ENCODE assay signal across 8 mouse cellular contexts in the genomic region with DNA sequence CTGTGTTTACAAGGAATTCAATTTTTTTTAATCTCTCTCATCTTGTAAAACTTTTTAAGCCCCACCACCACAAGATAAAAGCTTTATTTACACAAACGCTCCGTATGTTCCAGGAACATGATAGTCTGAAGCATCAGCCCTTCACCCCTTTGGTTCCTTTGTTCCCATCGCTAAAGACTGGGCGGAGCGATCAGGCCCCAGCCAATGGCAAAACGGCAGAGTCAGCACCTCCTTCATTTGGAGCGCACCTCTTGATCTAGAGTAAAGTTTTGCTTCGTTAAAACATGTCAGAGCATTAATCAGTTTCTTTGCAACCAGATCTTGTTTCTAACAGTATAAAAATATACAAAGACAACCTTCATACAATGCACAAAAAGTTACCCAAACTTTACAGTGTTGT. TPM values are rescaled to one million over a fixed set of nuclear protein-coding genes. Genes with fewer than 3 reads are reported as not detected.
A peak's percentile ranks its signal among the peaks of the same experiment; 100 is the strongest.
DNase-seq lines count a peak whose midpoint lies in the region; ATAC-seq and TF ChIP-seq lines count a peak whose summit lies in the region.

No protein-coding gene starts in this region.

- H3K4me2 ChIP-seq in forebrain, postnatal 0 days (ENCODE audit: low read depth) = 0 out of 2 replicates have a peak overlapping the region, but pooled peaks have one; percentile 8
- H3K4me2 ChIP-seq in limb, embryonic 12.5 days = peak overlapping the region; percentile 42
- peak overlapping the region; percentile 1; the same call in 1 of the 2 replicates for H3K4me2 ChIP-seq in neural tube, embryonic 11.5 days (ENCODE audit: low read depth)

- peak; percentile 42 for DNase-seq in gastrocnemius, adult 2 months
- DNase-seq in gastrocnemius, postnatal 36 days = no peak
- DNase-seq in MEL-GATA-1-ER (ENCODE audit: extremely low read depth, low read depth) = peak; percentile 47
- DNase-seq in forebrain, postnatal 0 days = no peak
- DNase-seq in neural tube, embryonic 11.5 days (ENCODE audit: low spot score) = peak; percentile 51
- no peak for DNase-seq in left cerebral cortex, postnatal 36 days (ENCODE audit: low spot score in 2 of 2)
- no peak for DNase-seq in cerebellum, adult 2 months

- no peaks in the 10 kb centered on the region for H3K36me3 ChIP-seq in forebrain, postnatal 0 days (ENCODE audit: insufficient read depth)
- no peaks in the 10 kb centered on the region for H3K36me3 ChIP-seq in limb, embryonic 12.5 days
- H3K36me3 ChIP-seq in neural tube, embryonic 11.5 days (ENCODE audit: control insufficient read depth, insufficient read depth, low read length) = no peaks in the 10 kb centered on the region

- WGBS in forebrain, postnatal 0 days = 8% methylated on average over 8 of the region's 8 CpGs
- WGBS in limb, embryonic 12.5 days = 10% methylated on average over 8 of the region's 8 CpGs
- WGBS in neural tube, embryonic 11.5 days = 10% methylated on average over 8 of the region's 8 CpGs
- WGBS in cerebellum, adult 2 months = 12% methylated on average over 8 of the region's 8 CpGs

- H3K27ac ChIP-seq in gastrocnemius, adult 2 months = no peak overlapping the region
- no peak overlapping the region for H3K27ac ChIP-seq in forebrain, postnatal 0 days (ENCODE audit: low read depth, low read length)
- H3K27ac ChIP-seq in limb, embryonic 12.5 days = no peak overlapping the region
- H3K27ac ChIP-seq in neural tube, embryonic 11.5 days (ENCODE audit: low read depth, low read length) = no peak overlapping the region
- no peak overlapping the region for H3K27ac ChIP-seq in cerebellum, adult 2 months (ENCODE audit: insufficient read depth, low read length)

- intact Hi-C loops in gastrocnemius, adult 2 months (cut with DNase I) = no loop called here
- intact Hi-C loops in gastrocnemius, postnatal 36 days (cut with DNase I) = no loop called here
- intact Hi-C loops in left cerebral cortex, postnatal 36 days (cut with DNase I) = no loop called here

- H3K9ac ChIP-seq in forebrain, postnatal 0 days = no peak overlapping the region
- no peak overlapping the region for H3K9ac ChIP-seq in limb, embryonic 12.5 days (replicated peaks)
- H3K9ac ChIP-seq in neural tube, embryonic 11.5 days (ENCODE audit: low read length) = no peak overlapping the region

- H3K27me3 ChIP-seq in forebrain, postnatal 0 days (ENCODE audit: insufficient read depth, low read length) = no peaks in the 10 kb centered on the region
- no peaks in the 10 kb centered on the region for H3K27me3 ChIP-seq in limb, embryonic 12.5 days
- no peaks in the 10 kb centered on the region for H3K27me3 ChIP-seq in neural tube, embryonic 11.5 days (ENCODE audit: control insufficient read depth, insufficient read depth, low read length)
- no peaks in the 10 kb centered on the region for H3K27me3 ChIP-seq in cerebellum, adult 2 months (ENCODE audit: control insufficient read depth, insufficient read depth, low read length)

- no peak for TF ChIP-seq CTCF in gastrocnemius, adult 2 months (IDR thresholded peaks at IDR 0.05)
- no peak for TF ChIP-seq CTCF in forebrain, postnatal 0 days (IDR thresholded peaks at IDR 0.05; ENCODE audit: low read depth)
- TF ChIP-seq CTCF in cerebellum, adult 2 months (IDR thresholded peaks at IDR 0.05; ENCODE audit: borderline replicate concordance, insufficient read depth, low read depth, low read length) = no peak

- no peak for TF ChIP-seq POLR2A in cerebellum, adult 2 months (IDR thresholded peaks at IDR 0.05; ENCODE audit: borderline replicate concordance, insufficient read depth, low read length)

- peak overlapping the region; percentile 21; the same call in 1 of the 2 replicates for H3K4me3 ChIP-seq in gastrocnemius, adult 2 months
- H3K4me3 ChIP-seq in forebrain, postnatal 0 days (ENCODE audit: low read depth, low read length) = no peak overlapping the region
- H3K4me3 ChIP-seq in limb, embryonic 12.5 days (replicated peaks) = peak overlapping the region; percentile 17; the same call in 1 of the 2 replicates
- H3K4me3 ChIP-seq in neural tube, embryonic 11.5 days (ENCODE audit: low read depth, low read length) = no peak overlapping the region
- H3K4me3 ChIP-seq in cerebellum, adult 2 months (replicated peaks; ENCODE audit: insufficient read depth, low read depth, low read length) = no peak overlapping the region

- H3K9me3 ChIP-seq in forebrain, postnatal 0 days (ENCODE audit: low read length) = no peaks in the 10 kb centered on the region
- H3K9me3 ChIP-seq in limb, embryonic 12.5 days = no peaks in the 10 kb centered on the region
- no peaks in the 10 kb centered on the region for H3K9me3 ChIP-seq in neural tube, embryonic 11.5 days (ENCODE audit: control insufficient read depth, low read length)

- no peak for ATAC-seq in forebrain, postnatal 0 days
- no peak for ATAC-seq in limb, embryonic 12.5 days (ENCODE audit: insufficient number of reproducible peaks, insufficient read depth, low FRiP score, low TSS enrichment, low read depth)
- no peak for ATAC-seq in neural tube, embryonic 11.5 days (ENCODE audit: insufficient read depth, low FRiP score, low TSS enrichment)

- no peaks in the 10 kb centered on the region for H3K4me1 ChIP-seq in forebrain, postnatal 0 days (ENCODE audit: insufficient read depth)
- H3K4me1 ChIP-seq in limb, embryonic 12.5 days (replicated peaks) = no peaks in the 10 kb centered on the region
- H3K4me1 ChIP-seq in neural tube, embryonic 11.5 days (ENCODE audit: control insufficient read depth, insufficient read depth, low read length) = no peaks in the 10 kb centered on the region
- H3K4me1 ChIP-seq in cerebellum, adult 2 months (ENCODE audit: control insufficient read depth, insufficient read depth, low read length) = no peaks in the 10 kb centered on the region

RNA-seq across cellular contexts. Expression of a gene that starts 13.2 kb away (rescaled TPM):
- not detected for total RNA-seq in gastrocnemius, adult 2 months (2021)
- not detected for total RNA-seq in gastrocnemius, postnatal 36 days (2021)
- total RNA-seq in forebrain, postnatal 0 days (2014; rRNA removed) = not detected in 2 replicates
- 1.3 TPM in 1 of 2 replicates, not detected in the other for polyA plus RNA-seq in forebrain, postnatal 0 days (2015; fragmentation: Nextera tagmentation; extraction: Ambion mirVana)
- polyA plus RNA-seq in limb, embryonic 12.5 days (2016; fragmentation: Nextera tagmentation; extraction: Ambion mirVana) = not detected in 2 replicates
- not detected in 2 replicates for polyA plus RNA-seq in neural tube, embryonic 11.5 days (2014; fragmentation: Nextera tagmentation; extraction: Ambion mirVana)
- total RNA-seq in left cerebral cortex, postnatal 36 days (2021) = not detected
- polyA plus RNA-seq in cerebellum, adult 2 months (2012; rRNA removed) = 0.86 TPM in 1 of 2 replicates, not detected in the other

RNA-seq across cellular contexts. Expression of a gene that starts 31.2 kb away (rescaled TPM):
- 10 to 100 TPM; 39.2 to 41.7 TPM for total RNA-seq in gastrocnemius, adult 2 months (2021)
- total RNA-seq in gastrocnemius, postnatal 36 days (2021) = 10 to 100 TPM; 29.5 to 32.5 TPM
- 139 and 158 TPM in 2 replicates for total RNA-seq in forebrain, postnatal 0 days (2014; rRNA removed)
- 255 and 269 TPM in 2 replicates for polyA plus RNA-seq in forebrain, postnatal 0 days (2015; fragmentation: Nextera tagmentation; extraction: Ambion mirVana)
- 106 and 116 TPM in 2 replicates for polyA plus RNA-seq in limb, embryonic 12.5 days (2016; fragmentation: Nextera tagmentation; extraction: Ambion mirVana)
- 92.5 and 102 TPM in 2 replicates for polyA plus RNA-seq in neural tube, embryonic 11.5 days (2014; fragmentation: Nextera tagmentation; extraction: Ambion mirVana)
- total RNA-seq in left cerebral cortex, postnatal 36 days (2021) = 100 to 1,000 TPM; 166 to 170 TPM
- 132 and 147 TPM in 2 replicates for polyA plus RNA-seq in cerebellum, adult 2 months (2012; rRNA removed)

RNA-seq across cellular contexts. Expression of a gene that starts 31.2 kb away (rescaled TPM):
- total RNA-seq in gastrocnemius, adult 2 months (2021) = 10 to 100 TPM; 62.1 to 65.9 TPM
- 10 to 100 TPM; 55.2 to 58.7 TPM for total RNA-seq in gastrocnemius, postnatal 36 days (2021)
- 44.8 and 55.8 TPM in 2 replicates for total RNA-seq in forebrain, postnatal 0 days (2014; rRNA removed)
- polyA plus RNA-seq in forebrain, postnatal 0 days (2015; fragmentation: Nextera tagmentation; extraction: Ambion mirVana) = 172 and 207 TPM in 2 replicates
- polyA plus RNA-seq in limb, embryonic 12.5 days (2016; fragmentation: Nextera tagmentation; extraction: Ambion mirVana) = 213 and 217 TPM in 2 replicates
- 138 and 142 TPM in 2 replicates for polyA plus RNA-seq in neural tube, embryonic 11.5 days (2014; fragmentation: Nextera tagmentation; extraction: Ambion mirVana)
- 100 to 1,000 TPM; 130 to 133 TPM for total RNA-seq in left cerebral cortex, postnatal 36 days (2021)
- 99.9 and 110 TPM in 2 replicates for polyA plus RNA-seq in cerebellum, adult 2 months (2012; rRNA removed)

Comparison
In these comparisons a context has a peak if more than half of its experiments do, and no peak if none do; other contexts are left out.
1. DNase-seq: peak in gastrocnemius, adult 2 months (single experiment), MEL-GATA-1-ER (single experiment) and neural tube, embryonic 11.5 days (single experiment); none in gastrocnemius, postnatal 36 days (0 of 2), forebrain, postnatal 0 days (single experiment), left cerebral cortex, postnatal 36 days (0 of 2) and cerebellum, adult 2 months (0 of 2).
2. H3K4me3 ChIP-seq: peak in gastrocnemius, adult 2 months (single experiment) and limb, embryonic 12.5 days (single experiment); none in forebrain, postnatal 0 days (single experiment), neural tube, embryonic 11.5 days (single experiment) and cerebellum, adult 2 months (single experiment).
3. Peak in every context shown above with its lines, with median percentiles within 50 percentile points of each other: H3K4me2 ChIP-seq.